Mouse (Mus musculus) megakaryocyte, embryonic 14.5 days (primary cell): ENCODE results near the gene Ift81.

Source experiments
- FLI1 ChIP-seq: IDR thresholded peaks from 2 replicates; pipeline ENCODE4 v1.6.1; 2012; ENCODE audit warnings: low read length, inconsistent platforms, mixed read lengths
- GATA1 ChIP-seq: IDR thresholded peaks from 3 replicates; pipeline ENCODE4 v1.6.1; 2012; ENCODE audit warnings: mixed read lengths, low read length, inconsistent platforms, borderline replicate concordance

DNA sequence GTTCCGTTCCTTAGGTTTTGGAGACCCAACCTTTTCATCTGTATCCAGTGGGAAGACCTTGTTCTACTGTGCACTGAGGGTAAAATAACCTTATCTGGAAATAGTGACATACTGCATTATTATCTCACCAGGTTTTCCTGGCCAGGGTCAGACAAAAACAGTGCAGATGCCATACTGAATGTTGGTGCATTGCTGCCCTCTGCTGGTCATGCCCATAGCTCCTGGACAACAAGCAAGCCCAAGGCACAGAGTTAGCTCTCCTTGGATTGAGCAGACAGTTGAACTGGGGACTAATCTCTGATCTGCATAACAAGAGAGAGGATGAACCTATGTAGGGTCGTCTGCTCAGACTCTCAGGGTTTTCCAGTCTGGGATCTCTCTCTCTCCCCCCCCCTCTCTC, 12.9 kb upstream of the Ift81 start:
- TF ChIP-seq GATA1 (no peak), FLI1 (no peak)
